Mouse (Mus musculus): Measurements from ENCODE around the gene Etfrf1. TPM values are rescaled to one million over a fixed set of nuclear protein-coding genes. Genes with fewer than 3 reads are reported as not detected.

Etfrf1 gene
- polyA plus RNA-seq, 2 experiments: 20.1 to 29.5 TPM

- Histone ChIP-seq H3K27ac (replicated peaks; ENCODE audit: low read depth, low read length) (no peak overlapping the region), H3K4me3 (replicated peaks; ENCODE audit: low read length) (no peak overlapping the region), H3K4me2 (replicated peaks; ENCODE audit: low read depth, low read length, severe bottlenecking) (no peak overlapping the region), H3K27me3 (ENCODE audit: control insufficient read depth, insufficient read depth, low read length) (no peaks in the 10 kb centered on the region), H3K4me1 (ENCODE audit: control insufficient read depth, insufficient read depth, low read length) (no peaks in the 10 kb centered on the region), H3K9me3 (ENCODE audit: control insufficient read depth, low read length) (no peaks in the 10 kb centered on the region), H3K9ac (ENCODE audit: low read depth, low read length, severe bottlenecking) (no peak overlapping the region), H3K36me3 (ENCODE audit: control insufficient read depth, insufficient read depth, low read length) (no peaks in the 10 kb centered on the region)
- DNase-seq (ENCODE audit: low spot score) (no peak), ATAC-seq (ENCODE audit: low FRiP score, low read depth) (no peak)
- WGBS: 75% methylated on average over 11 of the region's 11 CpGs
- no peak for TF ChIP-seq POLR2A (IDR thresholded peaks at IDR 0.05; ENCODE audit: borderline replicate concordance, extremely low read depth, insufficient read depth, insufficient read length)
Observed at GRCm38 (mm10) chr6:145193446-145193845, 17.5 kb upstream of the Etfrf1 start.

- no peak for TF ChIP-seq POLR2A (IDR thresholded peaks at IDR 0.05; ENCODE audit: borderline replicate concordance, extremely low read depth, insufficient read depth, insufficient read length)
Observed at GRCm38 (mm10) chr6:145197949-145198686, 12.8 kb upstream of the Etfrf1 start.

GRCm38 (mm10) chr6:145202432-145203125 lies 8.4 kb upstream of the Etfrf1 start:
- no peak for TF ChIP-seq POLR2A (IDR thresholded peaks at IDR 0.05; ENCODE audit: borderline replicate concordance, extremely low read depth, insufficient read depth, insufficient read length)
- WGBS: 81% methylated on average over 13 of the region's 13 CpGs

More at GRCm38 (mm10) chr6:145197949-145198686, 12.8 kb upstream of the Etfrf1 start:
- H3K4me1 ChIP-seq (ENCODE audit: control insufficient read depth, insufficient read depth, low read length): no peaks in the 10 kb centered on the region
- no peaks in the 10 kb centered on the region for H3K27me3 ChIP-seq (ENCODE audit: control insufficient read depth, insufficient read depth, low read length)
- ATAC-seq (ENCODE audit: low FRiP score, low read depth): no peak
- no peak overlapping the region for H3K4me2 ChIP-seq (replicated peaks; ENCODE audit: low read depth, low read length, severe bottlenecking)
- WGBS: 91% methylated on average over 8 of the region's 8 CpGs
- H3K4me3 ChIP-seq (replicated peaks; ENCODE audit: low read length): no peak overlapping the region
- H3K9ac ChIP-seq (ENCODE audit: low read depth, low read length, severe bottlenecking): no peak overlapping the region
- no peaks in the 10 kb centered on the region for H3K36me3 ChIP-seq (ENCODE audit: control insufficient read depth, insufficient read depth, low read length)
- H3K27ac ChIP-seq (replicated peaks; ENCODE audit: low read depth, low read length): no peak overlapping the region
- DNase-seq (ENCODE audit: low spot score): no peak
- no peaks in the 10 kb centered on the region for H3K9me3 ChIP-seq (ENCODE audit: control insufficient read depth, low read length)

DNA sequence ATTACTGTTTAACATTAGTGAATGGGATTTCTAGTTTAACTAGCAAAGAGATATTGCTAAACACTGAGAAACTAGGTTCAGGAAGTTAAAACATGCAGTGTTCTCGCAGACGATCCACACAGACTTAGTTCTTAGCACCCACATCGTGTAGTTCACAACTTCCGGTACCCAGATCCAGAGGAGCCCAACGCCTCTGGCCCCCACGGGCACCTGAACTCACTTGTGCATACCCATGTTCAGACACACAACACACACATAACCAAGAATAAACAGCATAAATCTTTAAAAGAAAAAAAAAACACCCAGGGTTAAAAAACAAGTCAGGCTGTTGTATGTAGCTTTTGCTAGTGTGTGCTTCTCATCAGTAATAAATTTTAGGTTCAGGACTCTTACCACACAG lies 6.5 kb upstream of the Etfrf1 start:
- Histone ChIP-seq H3K27ac (replicated peaks; ENCODE audit: low read depth, low read length) (no peak overlapping the region), H3K9ac (ENCODE audit: low read depth, low read length, severe bottlenecking) (no peak overlapping the region), H3K4me2 (replicated peaks; ENCODE audit: low read depth, low read length, severe bottlenecking) (no peak overlapping the region), H3K27me3 (ENCODE audit: control insufficient read depth, insufficient read depth, low read length) (no peaks in the 10 kb centered on the region), H3K36me3 (ENCODE audit: control insufficient read depth, insufficient read depth, low read length) (no peaks in the 10 kb centered on the region), H3K4me1 (ENCODE audit: control insufficient read depth, insufficient read depth, low read length) (no peaks in the 10 kb centered on the region), H3K4me3 (replicated peaks; ENCODE audit: low read length) (no peak overlapping the region), H3K9me3 (ENCODE audit: control insufficient read depth, low read length) (no peaks in the 10 kb centered on the region)
- TF ChIP-seq POLR2A (IDR thresholded peaks at IDR 0.05; ENCODE audit: borderline replicate concordance, extremely low read depth, insufficient read depth, insufficient read length): no peak
- no peak for DNase-seq (ENCODE audit: low spot score)
- WGBS: 83% methylated on average over 6 of the region's 6 CpGs
- ATAC-seq (ENCODE audit: low FRiP score, low read depth): no peak

More at GRCm38 (mm10) chr6:145202432-145203125, 8.4 kb upstream of the Etfrf1 start:
- no peak for ATAC-seq (ENCODE audit: low FRiP score, low read depth)
- no peaks in the 10 kb centered on the region for H3K9me3 ChIP-seq (ENCODE audit: control insufficient read depth, low read length)
- no peak overlapping the region for H3K4me3 ChIP-seq (replicated peaks; ENCODE audit: low read length)
- DNase-seq (ENCODE audit: low spot score): no peak
- H3K4me1 ChIP-seq (ENCODE audit: control insufficient read depth, insufficient read depth, low read length): no peaks in the 10 kb centered on the region
- no peak overlapping the region for H3K9ac ChIP-seq (ENCODE audit: low read depth, low read length, severe bottlenecking)
- H3K27ac ChIP-seq (replicated peaks; ENCODE audit: low read depth, low read length): no peak overlapping the region
- H3K4me2 ChIP-seq (replicated peaks; ENCODE audit: low read depth, low read length, severe bottlenecking): no peak overlapping the region
- no peaks in the 10 kb centered on the region for H3K27me3 ChIP-seq (ENCODE audit: control insufficient read depth, insufficient read depth, low read length)
- no peaks in the 10 kb centered on the region for H3K36me3 ChIP-seq (ENCODE audit: control insufficient read depth, insufficient read depth, low read length)

- Histone ChIP-seq H3K9ac (ENCODE audit: low read depth, low read length, severe bottlenecking) (no peak overlapping the region), H3K27me3 (ENCODE audit: control insufficient read depth, insufficient read depth, low read length) (no peaks in the 10 kb centered on the region), H3K4me1 (ENCODE audit: control insufficient read depth, insufficient read depth, low read length) (0 out of 2 replicates have a peak, but pooled peaks cover under 1% of the 10 kb centered on the region), H3K4me3 (replicated peaks; ENCODE audit: low read length) (no peak overlapping the region), H3K36me3 (ENCODE audit: control insufficient read depth, insufficient read depth, low read length) (no peaks in the 10 kb centered on the region), H3K9me3 (ENCODE audit: control insufficient read depth, low read length) (no peaks in the 10 kb centered on the region), H3K4me2 (replicated peaks; ENCODE audit: low read depth, low read length, severe bottlenecking) (no peak overlapping the region), H3K27ac (replicated peaks; ENCODE audit: low read depth, low read length) (no peak overlapping the region)
- WGBS: 70% methylated on average over 10 of the region's 10 CpGs
- ATAC-seq (ENCODE audit: low FRiP score, low read depth): no peak
- no peak for TF ChIP-seq POLR2A (IDR thresholded peaks at IDR 0.05; ENCODE audit: borderline replicate concordance, extremely low read depth, insufficient read depth, insufficient read length)
- DNase-seq (ENCODE audit: low spot score): no peak
Observed at GRCm38 (mm10) chr6:145205142-145205541, 5.8 kb upstream of the Etfrf1 start.
